Mouse (Mus musculus): ENCODE data around the gene Khdc4. TPM values are rescaled to one million over a fixed set of nuclear protein-coding genes. Genes with fewer than 3 reads are reported as not detected.

The Khdc4 gene
- 18.8 and 19.8 TPM in 2 replicates for polyA plus RNA-seq (2015; fragmentation: Nextera tagmentation; extraction: Ambion mirVana)

DNA sequence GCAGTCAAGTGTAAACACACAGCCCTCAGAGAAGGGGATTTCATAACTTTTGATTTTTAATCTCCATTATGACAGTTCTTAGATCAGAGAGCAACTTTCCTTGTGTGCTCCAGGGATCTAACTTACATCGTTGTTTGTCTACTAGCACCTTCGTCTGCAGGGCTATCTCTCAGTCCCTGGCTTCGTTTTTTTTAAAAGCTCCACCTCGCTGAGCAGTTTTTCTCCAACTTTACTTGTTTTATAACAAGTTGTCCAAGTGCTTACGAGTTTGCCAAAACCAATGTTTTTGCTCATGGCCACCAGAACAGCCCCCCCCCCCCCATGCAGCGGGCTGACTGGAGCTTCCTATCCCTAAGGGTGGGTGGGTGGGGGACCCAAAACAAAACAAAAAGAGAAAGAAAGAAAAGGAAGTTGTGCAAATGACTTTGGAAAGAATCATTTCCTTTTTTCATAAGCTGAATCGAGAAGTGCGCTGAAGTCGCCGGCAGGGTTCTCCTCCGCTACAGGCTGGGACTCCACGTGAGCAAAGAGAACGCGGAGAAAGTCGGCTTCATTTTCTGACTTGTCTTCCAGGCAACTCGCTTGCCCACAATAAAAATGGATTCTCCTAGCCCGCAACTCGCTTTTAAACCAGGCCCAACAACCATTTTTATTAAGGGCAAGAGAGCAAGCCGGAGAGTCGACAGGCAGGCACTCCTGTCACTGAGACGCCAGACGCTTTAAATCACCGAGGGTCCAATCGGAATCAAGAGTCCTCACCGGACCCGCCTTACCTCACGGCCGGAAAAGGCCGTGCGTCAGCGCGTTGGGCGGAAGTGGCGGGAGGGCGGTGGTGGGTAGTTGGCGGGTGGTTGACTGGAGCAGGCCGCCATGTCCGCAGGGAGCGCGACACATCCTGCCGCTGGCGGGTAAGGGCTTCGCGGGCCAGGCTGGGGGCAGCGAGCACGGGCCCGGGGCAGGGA, at the start of gene Khdc4:
Gene Khdc4 (plus strand): TSS at position 824 of the 962 bp plus-strand sequence.
- Histone ChIP-seq H3K9me3 (ENCODE audit: low read length) (no peaks in the 10 kb centered on the region), H3K4me2 (ENCODE audit: low read depth, low read length) (peak within 1 kb of the TSS; percentile 75), H3K4me3 (ENCODE audit: low read depth, low read length) (peak within 1 kb of the TSS; percentile 90), H3K4me1 (ENCODE audit: insufficient read depth) (0 out of 2 replicates have a peak, but pooled peaks cover 4% of the 10 kb centered on the region), H3K36me3 (replicated peaks; ENCODE audit: insufficient read depth, low read length) (peaks cover 18% of the 10 kb centered on the region), H3K27me3 (ENCODE audit: insufficient read depth, low read length) (no peaks in the 10 kb centered on the region), H3K9ac (replicated peaks) (peak within 1 kb of the TSS; percentile 94), H3K27ac (ENCODE audit: low read depth) (peak within 1 kb of the TSS; percentile 98)
- peak; percentile 97 for ATAC-seq
- peak; percentile 96 for DNase-seq
- TF ChIP-seq EP300 (IDR thresholded peaks at IDR 0.05; ENCODE audit: low read depth): peak; percentile 48; the same call in 1 of the 2 replicates
- TF ChIP-seq CTCF (IDR thresholded peaks at IDR 0.05; ENCODE audit: low read depth): no peak; the same call in 1 of the 2 replicates
- WGBS (ENCODE audit: insufficient replicate concordance): under 1% methylated on average over 47 of the region's 47 CpGs

GRCm38 (mm10) chr3:88636555-88636986, 49.0 kb upstream of the Khdc4 start:
- no peak overlapping the region for H3K4me2 ChIP-seq (ENCODE audit: low read depth, low read length)
- WGBS (ENCODE audit: insufficient replicate concordance): 86% methylated on average over 8 of the region's 8 CpGs
- no peak overlapping the region for H3K27ac ChIP-seq (ENCODE audit: low read depth)
- H3K36me3 ChIP-seq (replicated peaks; ENCODE audit: insufficient read depth, low read length): peaks cover 70% of the 10 kb centered on the region
- TF ChIP-seq CTCF (IDR thresholded peaks at IDR 0.05; ENCODE audit: low read depth) (no peak), EP300 (IDR thresholded peaks at IDR 0.05; ENCODE audit: low read depth) (no peak)
- DNase-seq (no peak), ATAC-seq (no peak)
- no peak overlapping the region for H3K9ac ChIP-seq (replicated peaks)
- no peak overlapping the region for H3K4me3 ChIP-seq (ENCODE audit: low read depth, low read length)
- no peaks in the 10 kb centered on the region for H3K4me1 ChIP-seq (ENCODE audit: insufficient read depth)
- H3K9me3 ChIP-seq (ENCODE audit: low read length): no peaks in the 10 kb centered on the region
- no peaks in the 10 kb centered on the region for H3K27me3 ChIP-seq (ENCODE audit: insufficient read depth, low read length)

DNA sequence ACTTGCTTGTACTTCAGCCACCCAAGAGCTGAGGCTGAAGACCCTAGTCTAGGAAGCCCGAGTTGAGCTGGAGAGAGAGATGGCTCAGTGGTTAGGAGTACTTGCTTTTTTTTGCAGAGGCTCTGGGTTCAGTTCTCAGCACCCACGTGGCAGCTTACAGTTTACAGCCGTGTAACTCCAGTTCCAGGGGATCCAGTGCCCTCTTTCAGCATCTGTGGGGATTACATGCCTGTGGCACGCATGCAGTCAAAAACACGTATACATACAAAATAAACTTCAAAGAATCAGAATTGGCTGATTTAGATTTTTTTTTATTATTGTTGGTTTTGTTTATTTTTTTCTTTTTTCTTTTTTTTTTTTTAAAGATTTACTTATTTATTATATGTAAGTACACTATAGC, 48.5 kb upstream of the Khdc4 start:
- Histone ChIP-seq H3K9ac (replicated peaks) (no peak overlapping the region), H3K36me3 (replicated peaks; ENCODE audit: insufficient read depth, low read length) (peaks cover 74% of the 10 kb centered on the region), H3K4me2 (ENCODE audit: low read depth, low read length) (no peak overlapping the region), H3K27ac (ENCODE audit: low read depth) (no peak overlapping the region), H3K27me3 (ENCODE audit: insufficient read depth, low read length) (no peaks in the 10 kb centered on the region), H3K9me3 (ENCODE audit: low read length) (no peaks in the 10 kb centered on the region), H3K4me1 (ENCODE audit: insufficient read depth) (no peaks in the 10 kb centered on the region), H3K4me3 (ENCODE audit: low read depth, low read length) (no peak overlapping the region)
- no peak for TF ChIP-seq EP300 (IDR thresholded peaks at IDR 0.05; ENCODE audit: low read depth)
- no peak for TF ChIP-seq CTCF (IDR thresholded peaks at IDR 0.05; ENCODE audit: low read depth)
- no peak for DNase-seq
- ATAC-seq: no peak
- 85% methylated on average over 5 of the region's 5 CpGs for WGBS (ENCODE audit: insufficient replicate concordance)

DNA sequence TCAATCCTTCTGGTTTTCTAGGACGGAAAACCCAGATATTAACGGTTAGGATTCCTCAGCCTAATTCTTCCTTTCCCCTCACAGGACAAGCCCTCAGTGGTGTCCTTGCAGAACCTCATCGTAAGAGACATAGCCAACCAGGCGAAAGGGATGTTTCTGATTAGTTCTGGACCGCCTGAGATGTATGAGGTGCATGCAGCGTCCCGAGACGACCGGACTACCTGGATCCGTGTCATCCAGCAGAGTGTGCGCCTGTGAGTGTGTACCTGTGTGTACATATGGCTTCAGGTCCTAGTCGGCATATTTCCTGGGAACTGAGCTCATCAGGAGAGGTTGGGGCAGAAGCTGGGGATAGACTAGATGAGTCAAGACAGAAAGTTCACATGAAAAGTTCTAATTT, 46.4 kb upstream of the Khdc4 start:
- TF ChIP-seq CTCF (IDR thresholded peaks at IDR 0.05; ENCODE audit: low read depth): no peak
- no peak for TF ChIP-seq EP300 (IDR thresholded peaks at IDR 0.05; ENCODE audit: low read depth)
- no peak overlapping the region for H3K4me3 ChIP-seq (ENCODE audit: low read depth, low read length)
- no peak for ATAC-seq
- H3K9ac ChIP-seq (replicated peaks): no peak overlapping the region
- DNase-seq: no peak
- no peaks in the 10 kb centered on the region for H3K9me3 ChIP-seq (ENCODE audit: low read length)
- no peak overlapping the region for H3K27ac ChIP-seq (ENCODE audit: low read depth)
- no peaks in the 10 kb centered on the region for H3K27me3 ChIP-seq (ENCODE audit: insufficient read depth, low read length)
- H3K4me1 ChIP-seq (ENCODE audit: insufficient read depth): no peaks in the 10 kb centered on the region
- 88% methylated on average over 12 of the region's 12 CpGs for WGBS (ENCODE audit: insufficient replicate concordance)
- peaks cover 76% of the 10 kb centered on the region for H3K36me3 ChIP-seq (replicated peaks; ENCODE audit: insufficient read depth, low read length)
- H3K4me2 ChIP-seq (ENCODE audit: low read depth, low read length): no peak overlapping the region

DNA sequence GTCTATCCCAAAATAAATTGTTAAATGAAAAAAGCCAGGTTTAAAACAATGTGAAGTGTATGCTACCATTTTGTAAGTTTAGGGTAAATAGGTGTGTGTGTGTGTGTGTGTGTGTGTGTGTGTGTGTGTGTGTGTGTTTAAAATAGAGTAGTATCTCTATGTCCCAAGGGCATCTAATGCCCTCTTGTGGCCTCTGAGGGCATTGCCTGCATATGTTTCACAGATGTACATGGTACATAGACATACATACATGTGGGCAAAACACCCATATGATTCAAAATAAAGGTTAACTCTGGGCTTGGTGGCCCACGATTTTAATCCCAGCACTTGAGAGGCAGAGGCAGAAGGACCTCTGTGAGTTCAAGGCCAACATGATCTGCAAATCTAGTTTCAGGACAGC, 44.9 kb upstream of the Khdc4 start:
- ATAC-seq (peak; percentile 58; the same call in 1 of the 2 replicates), DNase-seq (peak; percentile 69)
- Histone ChIP-seq H3K27ac (ENCODE audit: low read depth) (no peak overlapping the region), H3K9ac (replicated peaks) (no peak overlapping the region), H3K27me3 (ENCODE audit: insufficient read depth, low read length) (no peaks in the 10 kb centered on the region), H3K4me3 (ENCODE audit: low read depth, low read length) (no peak overlapping the region), H3K4me2 (ENCODE audit: low read depth, low read length) (no peak overlapping the region), H3K4me1 (ENCODE audit: insufficient read depth) (no peaks in the 10 kb centered on the region), H3K9me3 (ENCODE audit: low read length) (no peaks in the 10 kb centered on the region), H3K36me3 (replicated peaks; ENCODE audit: insufficient read depth, low read length) (peaks cover 69% of the 10 kb centered on the region)
- TF ChIP-seq CTCF (IDR thresholded peaks at IDR 0.05; ENCODE audit: low read depth) (peak; percentile 79), EP300 (IDR thresholded peaks at IDR 0.05; ENCODE audit: low read depth) (no peak)
- 63% methylated on average over 1 of the region's 1 CpGs for WGBS (ENCODE audit: insufficient replicate concordance)

DNA sequence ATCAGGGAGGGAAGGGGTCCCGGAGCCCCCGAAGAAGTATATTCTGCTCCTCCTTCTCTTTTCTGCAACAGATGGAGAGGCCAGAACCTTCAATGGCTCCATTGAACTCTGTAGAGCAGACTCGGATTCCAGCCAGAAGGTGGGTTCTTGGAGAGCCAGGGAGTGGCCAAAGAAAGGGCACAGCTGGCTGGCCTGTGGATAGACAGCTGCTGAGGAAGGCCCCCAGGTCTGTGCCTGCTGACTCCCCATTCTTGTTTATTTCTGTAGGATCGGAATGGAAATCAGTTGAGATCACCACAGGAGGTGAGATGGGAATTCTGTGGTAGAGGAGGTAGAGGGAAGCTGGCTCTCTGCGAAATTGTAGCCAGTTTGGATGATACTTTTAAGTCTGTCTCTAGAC, 42.5 kb upstream of the Khdc4 start:
- H3K4me1 ChIP-seq (ENCODE audit: insufficient read depth): no peaks in the 10 kb centered on the region
- DNase-seq: no peak
- H3K9me3 ChIP-seq (ENCODE audit: low read length): no peaks in the 10 kb centered on the region
- WGBS (ENCODE audit: insufficient replicate concordance): 88% methylated on average over 5 of the region's 5 CpGs
- no peak overlapping the region for H3K9ac ChIP-seq (replicated peaks)
- no peak overlapping the region for H3K4me2 ChIP-seq (ENCODE audit: low read depth, low read length)
- no peak overlapping the region for H3K4me3 ChIP-seq (ENCODE audit: low read depth, low read length)
- TF ChIP-seq CTCF (IDR thresholded peaks at IDR 0.05; ENCODE audit: low read depth) (no peak), EP300 (IDR thresholded peaks at IDR 0.05; ENCODE audit: low read depth) (no peak)
- H3K27ac ChIP-seq (ENCODE audit: low read depth): no peak overlapping the region
- H3K36me3 ChIP-seq (replicated peaks; ENCODE audit: insufficient read depth, low read length): peaks cover 69% of the 10 kb centered on the region
- ATAC-seq: no peak
- no peaks in the 10 kb centered on the region for H3K27me3 ChIP-seq (ENCODE audit: insufficient read depth, low read length)
